Mouse (Mus musculus): ENCODE results near the gene Tbx3.
A peak's percentile ranks its signal among the peaks of the same experiment; 100 is the strongest.

The Tbx3 gene

GRCm38 (mm10) chr5:119670566-119671108 is at the start of gene Tbx3:
Gene Tbx3, plus strand, starts transcription at chr5:119670669.
- peak; percentile 65 for DNase-seq (ENCODE audit: low read depth, low spot score)

- DNase-seq (ENCODE audit: low read depth, low spot score), result no peak
Observed at GRCm38 (mm10) chr5:119622076-119622475, 48.4 kb upstream of the Tbx3 start.

GRCm38 (mm10) chr5:119624554-119624953 is 45.9 kb upstream of the Tbx3 start:
- no peak for DNase-seq (ENCODE audit: low read depth, low spot score)

GRCm38 (mm10) chr5:119625603-119626002 is 44.9 kb upstream of the Tbx3 start:
- DNase-seq (ENCODE audit: low read depth, low spot score), result no peak

- no peak for DNase-seq (ENCODE audit: low read depth, low spot score)
Observed at GRCm38 (mm10) chr5:119626154-119626553, 44.3 kb upstream of the Tbx3 start.

GRCm38 (mm10) chr5:119626662-119627061 is 43.8 kb upstream of the Tbx3 start:
- DNase-seq (ENCODE audit: low read depth, low spot score), result no peak

GRCm38 (mm10) chr5:119628100-119628499 is 42.4 kb upstream of the Tbx3 start:
- DNase-seq (ENCODE audit: low read depth, low spot score), result no peak

- no peak for DNase-seq (ENCODE audit: low read depth, low spot score)
Observed at GRCm38 (mm10) chr5:119628746-119629327, 41.6 kb upstream of the Tbx3 start.

GRCm38 (mm10) chr5:119633581-119633980 is 36.9 kb upstream of the Tbx3 start:
- DNase-seq (ENCODE audit: low read depth, low spot score), result no peak

GRCm38 (mm10) chr5:119634861-119635260 is 35.6 kb upstream of the Tbx3 start:
- no peak for DNase-seq (ENCODE audit: low read depth, low spot score)

- no peak for DNase-seq (ENCODE audit: low read depth, low spot score)
Observed at GRCm38 (mm10) chr5:119638300-119638699, 32.2 kb upstream of the Tbx3 start.

GRCm38 (mm10) chr5:119641094-119641493 is 29.4 kb upstream of the Tbx3 start:
- DNase-seq (ENCODE audit: low read depth, low spot score), result no peak

- DNase-seq (ENCODE audit: low read depth, low spot score), result no peak
Observed at GRCm38 (mm10) chr5:119641714-119642113, 28.8 kb upstream of the Tbx3 start.

- no peak for DNase-seq (ENCODE audit: low read depth, low spot score)
Observed at GRCm38 (mm10) chr5:119646965-119647364, 23.5 kb upstream of the Tbx3 start.

GRCm38 (mm10) chr5:119651135-119651965 is 19.1 kb upstream of the Tbx3 start:
- no peak for DNase-seq (ENCODE audit: low read depth, low spot score)

- no peak for DNase-seq (ENCODE audit: low read depth, low spot score)
Observed at GRCm38 (mm10) chr5:119656354-119656753, 14.1 kb upstream of the Tbx3 start.

GRCm38 (mm10) chr5:119656856-119657255 is 13.6 kb upstream of the Tbx3 start:
- DNase-seq (ENCODE audit: low read depth, low spot score), result no peak

GRCm38 (mm10) chr5:119657362-119657761 is 13.1 kb upstream of the Tbx3 start:
- no peak for DNase-seq (ENCODE audit: low read depth, low spot score)

GRCm38 (mm10) chr5:119657804-119658203 is 12.7 kb upstream of the Tbx3 start:
- DNase-seq (ENCODE audit: low read depth, low spot score), result no peak

- DNase-seq (ENCODE audit: low read depth, low spot score), result no peak
Observed at GRCm38 (mm10) chr5:119658396-119658795, 12.1 kb upstream of the Tbx3 start.

GRCm38 (mm10) chr5:119659041-119659440 is 11.4 kb upstream of the Tbx3 start:
- no peak for DNase-seq (ENCODE audit: low read depth, low spot score)

GRCm38 (mm10) chr5:119660526-119661410 is 9.7 kb upstream of the Tbx3 start:
- no peak for DNase-seq (ENCODE audit: low read depth, low spot score)
